Mouse (Mus musculus): ENCODE measurements at regions not wholly inside any gene's neighbourhood (a gene's known extent, or its start where the extent isn't known, plus 50 kb on each side); places are given as distances from the start of the nearest gene placed in this dataset.

GRCm38 (mm10) chr17:9797069-9797468 is 127.6 kb upstream of the Pabpc6 start:
- no peak for TF ChIP-seq CTCF (IDR thresholded peaks at IDR 0.05 in 2 of 3, conservative IDR thresholded peaks at IDR 0.05 in 1 of 3; ENCODE audit: control insufficient read depth in 1 of 3, insufficient read depth in 1 of 3, low read depth in 2 of 3, low read length in 3 of 3, poor library complexity in 1 of 3, severe bottlenecking in 1 of 3)
- TF ChIP-seq POLR2AphosphoS2 (IDR thresholded peaks at IDR 0.05; ENCODE audit: low read length) = no peak
- no peak for TF ChIP-seq POLR2A (IDR thresholded peaks at IDR 0.05; ENCODE audit: control insufficient read depth in 1 of 2, insufficient read depth in 1 of 2, low read depth in 1 of 2, low read length in 2 of 2, poor library complexity in 1 of 2)
- TF ChIP-seq KAT2A (conservative IDR thresholded peaks at IDR 0.05; ENCODE audit: low read depth, low read length) = no peak
- TF ChIP-seq SMC3 (IDR thresholded peaks at IDR 0.05; ENCODE audit: low read depth, low read length) = no peak
- TF ChIP-seq TBP (IDR thresholded peaks at IDR 0.05; ENCODE audit: low read depth, low read length) = no peak
- no peak for TF ChIP-seq HCFC1 (IDR thresholded peaks at IDR 0.05; ENCODE audit: low read depth, low read length)
- TF ChIP-seq EP300 (IDR thresholded peaks at IDR 0.05; ENCODE audit: low read depth in 1 of 2, low read length in 2 of 2) = no peak
- no peak for TF ChIP-seq JUND (IDR thresholded peaks at IDR 0.05; ENCODE audit: low read depth, low read length)
- TF ChIP-seq CHD2 (IDR thresholded peaks at IDR 0.05; ENCODE audit: low read length) = no peak
- TF ChIP-seq MEF2A (IDR thresholded peaks at IDR 0.05; ENCODE audit: extremely low read depth, insufficient replicate concordance, low read depth, low read length, poor library complexity, severe bottlenecking) = no peak
- TF ChIP-seq USF1 (IDR thresholded peaks at IDR 0.05; ENCODE audit: low read depth, low read length) = no peak
